Mouse (Mus musculus) CD4-positive, CD25-positive, alpha-beta regulatory T cell, adult 9 weeks (primary cell): ENCODE data around the gene Hist1h2bc. TPM values are rescaled to one million over a fixed set of nuclear protein-coding genes. Genes with fewer than 3 reads are reported as not detected.

Experiments
- polyA plus RNA-seq: library from polyadenylated mRNA; unstranded; fragments of 100-300 nt; shearing (Covaris generic); gene quantifications from one replicate; pipeline ENCODE4 v1.2.1, GENCODE M21; 2017

Gene Hist1h2bc
- polyA plus RNA-seq: 6.1 TPM

GRCm38 (mm10) chr13:23683755-23684281 lies at the start of gene Hist1h2bc, which contains the start of gene Hist1h2ac:
Gene Hist1h2bc (plus strand): TSS chr13:23684199.
Gene Hist1h2ac (minus strand): TSS chr13:23683948.

GRCm38 (mm10) chr13:23695514-23695913 lies 11.5 kb downstream of the Hist1h2bc start, which contains the start of gene Hist1h1t:
Gene Hist1h1t (plus strand): TSS chr13:23695814.

GRCm38 (mm10) chr13:23698300-23698693 lies 14.3 kb downstream of the Hist1h2bc start, which contains the start of gene Hist1h4c:
Gene Hist1h4c (minus strand): TSS chr13:23698454.

GRCm38 (mm10) chr13:23710374-23711089 lies 26.5 kb downstream of the Hist1h2bc start, which contains the start of gene Hfe:
Gene Hfe (minus strand): TSS chr13:23710854.

GRCm38 (mm10) chr13:23738677-23739068 lies 54.7 kb downstream of the Hist1h2bc start, which contains the start of gene Hist1h1c:
Gene Hist1h1c (plus strand): TSS chr13:23738808.

Other genes starting within 250 kb of the Hist1h2bc start
- gene Btn1a1, start 218.3 kb upstream of the Hist1h2bc start, polyA plus RNA-seq: not detected
- gene Btn2a2, start 195.3 kb upstream of the Hist1h2bc start, polyA plus RNA-seq: not detected
- gene Hist1h4h, start 153.1 kb upstream of the Hist1h2bc start, polyA plus RNA-seq: 5.4 TPM
- gene Hist1h2af, start 150.3 kb upstream of the Hist1h2bc start, polyA plus RNA-seq: not detected
- not detected for gene Hist1h3g, start 148.8 kb upstream of the Hist1h2bc start, polyA plus RNA-seq
- 0.53 TPM for gene Hist1h2bh, start 140.8 kb upstream of the Hist1h2bc start, polyA plus RNA-seq
- 0.29 TPM for gene Hist1h3f, start 140.1 kb upstream of the Hist1h2bc start, polyA plus RNA-seq
- 1.1 TPM for gene Hist1h4f, start 132.6 kb upstream of the Hist1h2bc start, polyA plus RNA-seq
- gene Hist1h1d, start 130.9 kb upstream of the Hist1h2bc start, polyA plus RNA-seq: 0.20 TPM
- 0.83 TPM for gene Hist1h3e, start 121.8 kb upstream of the Hist1h2bc start, polyA plus RNA-seq
- gene Hist1h2ae, start 113.0 kb upstream of the Hist1h2bc start, polyA plus RNA-seq: 0.97 TPM
- 2.8 TPM for gene Hist1h2bg, start 112.8 kb upstream of the Hist1h2bc start, polyA plus RNA-seq
- not detected for gene Hist1h2bf, start 110.0 kb upstream of the Hist1h2bc start, polyA plus RNA-seq
- not detected for gene Hist1h2ad, start 109.8 kb upstream of the Hist1h2bc start, polyA plus RNA-seq
- not detected for gene Hist1h3d, start 108.4 kb upstream of the Hist1h2bc start, polyA plus RNA-seq
- 36.0 TPM for gene Hist1h4d, start 102.6 kb upstream of the Hist1h2bc start, polyA plus RNA-seq
- gene Hist1h2be, start 63.1 kb upstream of the Hist1h2bc start, polyA plus RNA-seq: 2.7 TPM
- gene Hist1h1e, start 61.6 kb upstream of the Hist1h2bc start, polyA plus RNA-seq: 6.7 TPM
- 0.36 TPM for gene Hist1h2ac, start 251 bp upstream of the Hist1h2bc start, polyA plus RNA-seq
- not detected for gene Hist1h1t, start 11.6 kb downstream of the Hist1h2bc start, polyA plus RNA-seq
- 3.7 TPM for gene Hist1h4c, start 14.3 kb downstream of the Hist1h2bc start, polyA plus RNA-seq
- 0.92 TPM for gene Hfe, start 26.7 kb downstream of the Hist1h2bc start, polyA plus RNA-seq
- 11.3 TPM for gene Hist1h1c, start 54.6 kb downstream of the Hist1h2bc start, polyA plus RNA-seq
- not detected for gene Hist1h3c, start 61.4 kb downstream of the Hist1h2bc start, polyA plus RNA-seq
- gene Hist1h2bb, start 62.5 kb downstream of the Hist1h2bc start, polyA plus RNA-seq: 0.86 TPM
- gene Hist1h2ab, start 66.9 kb downstream of the Hist1h2bc start, polyA plus RNA-seq: not detected
- gene Hist1h3b, start 68.1 kb downstream of the Hist1h2bc start, polyA plus RNA-seq: 0.67 TPM
- gene Hist1h4b, start 72.8 kb downstream of the Hist1h2bc start, polyA plus RNA-seq: 9.6 TPM
- gene Hist1h4a, start 77.0 kb downstream of the Hist1h2bc start, polyA plus RNA-seq: not detected
- 1.6 TPM for gene Hist1h3a, start 78.2 kb downstream of the Hist1h2bc start, polyA plus RNA-seq
- gene Hist1h1a, start 79.5 kb downstream of the Hist1h2bc start, polyA plus RNA-seq: 1.3 TPM
- not detected for gene Trim38, start 85.7 kb downstream of the Hist1h2bc start, polyA plus RNA-seq
- not detected for gene Slc17a2, start 122.8 kb downstream of the Hist1h2bc start, polyA plus RNA-seq
- gene Slc17a3, start 155.2 kb downstream of the Hist1h2bc start, polyA plus RNA-seq: not detected
- not detected for gene Slc17a1, start 183.6 kb downstream of the Hist1h2bc start, polyA plus RNA-seq
- not detected for gene Slc17a4, start 230.8 kb downstream of the Hist1h2bc start, polyA plus RNA-seq
- gene Hist1h2ba, start 250.0 kb downstream of the Hist1h2bc start, polyA plus RNA-seq: not detected